In the genomic region with DNA sequence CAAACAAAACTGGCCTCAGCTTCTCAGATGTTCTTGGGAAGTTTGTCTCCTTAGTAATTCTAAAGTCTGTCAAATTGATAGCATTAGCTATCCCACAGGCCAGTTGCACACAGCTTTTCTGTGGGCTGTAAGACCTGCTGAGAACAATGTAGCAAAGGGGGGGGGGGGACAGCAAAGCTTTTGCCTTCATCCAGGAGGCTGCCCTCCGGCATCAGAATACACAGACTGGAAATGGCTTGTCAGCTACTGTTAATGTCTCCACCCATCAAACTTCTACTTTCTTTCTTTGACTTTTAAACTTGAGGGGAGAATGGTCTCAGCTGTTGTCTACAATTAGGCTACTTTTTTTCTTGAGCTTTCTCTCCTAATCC, we compare ENCODE assay signal across 8 mouse cellular contexts. TPM values are rescaled to one million over a fixed set of nuclear protein-coding genes. Genes with fewer than 3 reads are reported as not detected.
DNase-seq lines count a peak whose midpoint lies in the region; ATAC-seq and TF ChIP-seq lines count a peak whose summit lies in the region.

No protein-coding gene starts in this region.

- no peaks in the 10 kb centered on the region for H3K27me3 ChIP-seq in forebrain, embryonic 15.5 days
- no peaks in the 10 kb centered on the region for H3K27me3 ChIP-seq in forebrain, embryonic 12.5 days
- H3K27me3 ChIP-seq in embryonic facial prominence, embryonic 13.5 days: no peaks in the 10 kb centered on the region
- H3K27me3 ChIP-seq in liver, embryonic 13.5 days: no peaks in the 10 kb centered on the region

- no peak overlapping the region; the same call in 1 of the 2 replicates for H3K4me2 ChIP-seq in forebrain, embryonic 15.5 days (replicated peaks)
- no peak overlapping the region for H3K4me2 ChIP-seq in forebrain, embryonic 12.5 days
- no peak overlapping the region; the same call in 1 of the 2 replicates for H3K4me2 ChIP-seq in embryonic facial prominence, embryonic 13.5 days
- peak overlapping the region; percentile 54 for H3K4me2 ChIP-seq in liver, embryonic 13.5 days

- no peak overlapping the region for H3K4me3 ChIP-seq in forebrain, embryonic 15.5 days
- H3K4me3 ChIP-seq in forebrain, embryonic 12.5 days (replicated peaks): no peak overlapping the region
- H3K4me3 ChIP-seq in layer of hippocampus, adult 2 months: peak overlapping the region; percentile 49
- H3K4me3 ChIP-seq in embryonic facial prominence, embryonic 13.5 days: no peak overlapping the region
- no peak overlapping the region for H3K4me3 ChIP-seq in liver, embryonic 13.5 days (replicated peaks)

- no peak for DNase-seq in layer of hippocampus, adult 2 months (ENCODE audit: low spot score in 2 of 2)
- no peak for DNase-seq in layer of hippocampus, adult 9-10 months (ENCODE audit: low spot score)
- no peak for DNase-seq in liver, embryonic 13.5 days
- DNase-seq in ovary, postnatal 36 days (ENCODE audit: low spot score): no peak

- no peaks in the 10 kb centered on the region for H3K9me3 ChIP-seq in forebrain, embryonic 15.5 days
- no peaks in the 10 kb centered on the region for H3K9me3 ChIP-seq in forebrain, embryonic 12.5 days
- H3K9me3 ChIP-seq in embryonic facial prominence, embryonic 13.5 days: no peaks in the 10 kb centered on the region
- no peaks in the 10 kb centered on the region; the same call in 1 of the 2 replicates for H3K9me3 ChIP-seq in liver, embryonic 13.5 days (replicated peaks)

- H3K27ac ChIP-seq in forebrain, embryonic 15.5 days (replicated peaks): peak overlapping the region; percentile 70
- H3K27ac ChIP-seq in forebrain, embryonic 12.5 days: no peak overlapping the region
- peak overlapping the region; percentile 90 for H3K27ac ChIP-seq in layer of hippocampus, adult 2 months
- peak overlapping the region; percentile 64 for H3K27ac ChIP-seq in embryonic facial prominence, embryonic 13.5 days
- H3K27ac ChIP-seq in liver, embryonic 13.5 days: peak overlapping the region; percentile 70

- no peaks in the 10 kb centered on the region for H3K36me3 ChIP-seq in forebrain, embryonic 15.5 days
- H3K36me3 ChIP-seq in forebrain, embryonic 12.5 days (replicated peaks): no peaks in the 10 kb centered on the region
- no peaks in the 10 kb centered on the region for H3K36me3 ChIP-seq in embryonic facial prominence, embryonic 13.5 days
- no peaks in the 10 kb centered on the region for H3K36me3 ChIP-seq in liver, embryonic 13.5 days

- H3K4me1 ChIP-seq in forebrain, embryonic 15.5 days: peaks cover 8% of the 10 kb centered on the region
- H3K4me1 ChIP-seq in forebrain, embryonic 12.5 days: peaks cover 16% of the 10 kb centered on the region
- peaks cover 24% of the 10 kb centered on the region for H3K4me1 ChIP-seq in embryonic facial prominence, embryonic 13.5 days
- peaks cover 51% of the 10 kb centered on the region for H3K4me1 ChIP-seq in liver, embryonic 13.5 days (replicated peaks)

- WGBS in forebrain, embryonic 15.5 days: 77% methylated on average over 1 of the region's 1 CpGs
- 88% methylated on average over 1 of the region's 1 CpGs for WGBS in forebrain, embryonic 12.5 days
- 50% methylated on average over 1 of the region's 1 CpGs for WGBS in embryonic facial prominence, embryonic 13.5 days
- WGBS in liver, embryonic 13.5 days (ENCODE audit: insufficient replicate concordance): 70% methylated on average over 1 of the region's 1 CpGs

- H3K9ac ChIP-seq in forebrain, embryonic 15.5 days (replicated peaks): no peak overlapping the region
- H3K9ac ChIP-seq in forebrain, embryonic 12.5 days: no peak overlapping the region
- no peak overlapping the region for H3K9ac ChIP-seq in embryonic facial prominence, embryonic 13.5 days
- H3K9ac ChIP-seq in liver, embryonic 13.5 days: no peak overlapping the region

- TF ChIP-seq CTCF in layer of hippocampus, adult 2 months (conservative IDR thresholded peaks at IDR 0.05): no peak

- ATAC-seq in forebrain, embryonic 15.5 days (replicated peaks): no peak
- ATAC-seq in forebrain, embryonic 12.5 days (ENCODE audit: low FRiP score): no peak
- ATAC-seq in embryonic facial prominence, embryonic 13.5 days (ENCODE audit: insufficient number of reproducible peaks, insufficient read depth, low FRiP score, low TSS enrichment, low read depth): no peak
- ATAC-seq in liver, embryonic 13.5 days (ENCODE audit: low read depth): no peak
- ATAC-seq in monocyte, adult 5-6 weeks (replicated peaks; ENCODE audit: insufficient number of reproducible peaks, low FRiP score, low TSS enrichment, poor library complexity, severe bottlenecking): no peak

RNA-seq across cellular contexts. Expression of a gene that starts 48.2 kb away (rescaled TPM):
- polyA plus RNA-seq in forebrain, embryonic 15.5 days (2015; fragmentation: Nextera tagmentation; extraction: Ambion mirVana): 0.36 and 0.95 TPM in 2 replicates
- polyA plus RNA-seq in forebrain, embryonic 12.5 days (2016; fragmentation: Nextera tagmentation; extraction: Ambion mirVana): 0.40 TPM in 1 of 2 replicates, not detected in the other
- not detected for total RNA-seq in layer of hippocampus, adult 2 months (2021)
- polyA plus RNA-seq in embryonic facial prominence, embryonic 13.5 days (2015; fragmentation: Nextera tagmentation; extraction: Ambion mirVana): 1.3 and 2.1 TPM in 2 replicates
- polyA plus RNA-seq in liver, embryonic 13.5 days (2015; fragmentation: Nextera tagmentation; extraction: Ambion mirVana): 16.5 and 18.8 TPM in 2 replicates
- 6.7 to 12.9 TPM (median 12.1 TPM) in 3 replicates for total RNA-seq in monocyte, adult 5-6 weeks (2017)
